In genomic region chr12:78927287-78927686, GRCm38 (mm10) we compare ENCODE assay signal across 14 mouse cellular contexts. TPM values are rescaled to one million over a fixed set of nuclear protein-coding genes. Genes with fewer than 3 reads are reported as not detected.
"Had no signal": no experiment of that assay in that cellular context is flagged by ENCODE, and none has a peak within 500 bp of the region (broad histone marks: within the 10 kb centered on the region; RNA-seq: fewer than 3 reads in every experiment).

No protein-coding gene starts in this region.

- DNase-seq: kidney, adult 11 months; kidney, adult 8-10 months; kidney, postnatal 10 days; kidney, postnatal 4 days; liver, embryonic 13.5 days; lung, adult 2 months; lung, postnatal 14 days; lung, postnatal 4 days; midbrain, embryonic 14.5 days; retina, postnatal 1 day; thymus, postnatal 25 days had no signal

- H3K4me2 ChIP-seq: kidney, embryonic 15.5 days; liver, embryonic 13.5 days; midbrain, embryonic 11.5 days had no signal

- H3K27me3 ChIP-seq: kidney, embryonic 15.5 days had no signal

- H3K4me3 ChIP-seq: kidney, embryonic 15.5 days; liver, embryonic 13.5 days had no signal

- H3K27ac ChIP-seq: kidney, embryonic 15.5 days; liver, embryonic 13.5 days had no signal

- H3K9ac ChIP-seq: kidney, embryonic 15.5 days; liver, embryonic 13.5 days had no signal

- H3K9me3 ChIP-seq: kidney, embryonic 15.5 days; liver, embryonic 13.5 days had no signal

- H3K36me3 ChIP-seq: kidney, embryonic 15.5 days; liver, embryonic 13.5 days had no signal

- H3K4me1 ChIP-seq: kidney, embryonic 15.5 days; liver, embryonic 13.5 days had no signal

RNA-seq across cellular contexts. Expression of gene Plek2, which starts 20.5 kb away (rescaled TPM):
- total RNA-seq: megakaryocyte progenitor cell, adult 5-6 weeks had no signal
